Mouse (Mus musculus): ENCODE measurements at regions not wholly inside any gene's neighbourhood (a gene's known extent, or its start where the extent isn't known, plus 50 kb on each side); places are given as distances from the start of the nearest gene placed in this dataset.

DNA sequence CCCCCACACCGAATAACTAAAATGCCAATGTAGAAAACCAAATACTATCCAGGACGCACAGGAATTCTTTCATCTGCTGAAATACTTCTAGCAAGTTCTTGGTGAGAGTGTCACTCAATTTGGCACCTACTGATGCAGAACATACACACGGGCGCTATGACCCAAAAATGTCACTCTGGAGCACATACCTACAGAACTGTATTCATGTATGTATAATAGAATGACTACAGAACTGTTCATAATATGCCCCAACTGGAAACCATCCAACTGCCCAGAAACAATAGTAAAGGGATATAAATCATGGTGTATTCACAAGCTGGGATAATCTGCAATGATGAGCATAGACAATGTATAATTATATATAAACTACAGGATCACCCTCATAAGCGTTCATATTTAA lies 378.9 kb downstream of the Kif16b start:
- ATAC-seq (replicated peaks; ENCODE audit: low FRiP score), result no peak
- Histone ChIP-seq H3K4me1 (replicated peaks; ENCODE audit: control insufficient read depth, insufficient read depth, low read length) (no peaks in the 10 kb centered on the region), H3K27ac (ENCODE audit: low read depth, low read length) (no peak overlapping the region), H3K4me3 (ENCODE audit: low read depth, low read length) (no peak overlapping the region), H3K9me3 (ENCODE audit: control insufficient read depth, low read length) (no peaks in the 10 kb centered on the region), H3K36me3 (ENCODE audit: control insufficient read depth, insufficient read depth, low read length) (no peaks in the 10 kb centered on the region), H3K4me2 (ENCODE audit: low read depth, low read length, severe bottlenecking) (no peak overlapping the region), H3K9ac (ENCODE audit: low read length) (no peak overlapping the region), H3K27me3 (ENCODE audit: control insufficient read depth, insufficient read depth, low read length) (no peaks in the 10 kb centered on the region)
- WGBS, result 92% methylated on average over 5 of the region's 5 CpGs
- no peak for DNase-seq (ENCODE audit: low spot score)

DNA sequence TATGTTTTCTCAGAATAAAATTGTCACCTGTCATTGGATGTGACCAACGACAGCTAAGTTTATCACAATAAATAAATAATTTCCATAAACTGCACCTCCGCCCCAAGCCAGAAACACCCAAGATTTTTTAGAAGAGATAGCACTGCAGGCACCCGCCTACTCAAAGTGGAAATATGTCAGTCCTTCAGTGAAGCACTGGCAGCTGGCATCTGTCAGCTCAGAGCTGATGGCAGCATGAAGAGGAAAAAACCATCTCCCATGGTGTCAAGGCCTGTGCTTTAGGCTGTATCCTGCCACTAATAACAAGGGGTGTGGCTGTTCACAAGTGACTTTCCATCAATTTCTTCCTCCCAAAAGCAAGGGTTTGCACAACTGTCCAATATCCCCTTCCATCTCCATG lies 383.6 kb downstream of the Kif16b start:
- no peak overlapping the region for H3K4me3 ChIP-seq (ENCODE audit: low read depth, low read length)
- no peaks in the 10 kb centered on the region for H3K36me3 ChIP-seq (ENCODE audit: control insufficient read depth, insufficient read depth, low read length)
- no peak overlapping the region for H3K9ac ChIP-seq (ENCODE audit: low read length)
- no peaks in the 10 kb centered on the region for H3K9me3 ChIP-seq (ENCODE audit: control insufficient read depth, low read length)
- 92% methylated on average over 3 of the region's 3 CpGs for WGBS
- H3K27me3 ChIP-seq (ENCODE audit: control insufficient read depth, insufficient read depth, low read length), result no peaks in the 10 kb centered on the region
- DNase-seq (ENCODE audit: low spot score) (no peak), ATAC-seq (replicated peaks; ENCODE audit: low FRiP score) (no peak)
- no peak overlapping the region for H3K27ac ChIP-seq (ENCODE audit: low read depth, low read length)
- H3K4me2 ChIP-seq (ENCODE audit: low read depth, low read length, severe bottlenecking), result no peak overlapping the region
- no peaks in the 10 kb centered on the region for H3K4me1 ChIP-seq (replicated peaks; ENCODE audit: control insufficient read depth, insufficient read depth, low read length)

DNA sequence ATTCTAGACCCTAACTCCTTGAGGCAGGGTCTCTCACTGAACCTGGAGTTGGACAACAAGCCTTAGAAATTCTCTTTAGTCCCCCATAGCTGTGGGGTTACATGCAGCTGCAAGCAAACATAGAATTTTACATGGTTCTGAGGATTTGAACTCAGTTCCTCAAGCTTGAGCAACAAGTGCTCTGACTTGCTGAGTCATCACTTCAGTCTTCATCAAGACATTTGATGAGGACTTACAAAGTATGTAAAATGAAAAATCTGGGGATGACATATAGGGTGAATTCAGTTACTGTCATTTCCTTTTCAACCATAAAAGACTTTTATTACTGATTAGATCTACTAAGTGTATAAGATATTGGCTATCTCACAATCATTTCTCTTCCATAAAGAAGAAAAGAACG lies 396.1 kb downstream of the Kif16b start:
- ATAC-seq (replicated peaks; ENCODE audit: low FRiP score) (no peak), DNase-seq (ENCODE audit: low spot score) (no peak)
- H3K9ac ChIP-seq (ENCODE audit: low read length), result no peak overlapping the region
- H3K36me3 ChIP-seq (ENCODE audit: control insufficient read depth, insufficient read depth, low read length), result no peaks in the 10 kb centered on the region
- H3K27me3 ChIP-seq (ENCODE audit: control insufficient read depth, insufficient read depth, low read length), result no peaks in the 10 kb centered on the region
- no peaks in the 10 kb centered on the region for H3K9me3 ChIP-seq (ENCODE audit: control insufficient read depth, low read length)
- H3K4me2 ChIP-seq (ENCODE audit: low read depth, low read length, severe bottlenecking), result no peak overlapping the region
- 92% methylated on average over 1 of the region's 1 CpGs for WGBS
- no peaks in the 10 kb centered on the region for H3K4me1 ChIP-seq (replicated peaks; ENCODE audit: control insufficient read depth, insufficient read depth, low read length)
- no peak overlapping the region for H3K4me3 ChIP-seq (ENCODE audit: low read depth, low read length)
- no peak overlapping the region for H3K27ac ChIP-seq (ENCODE audit: low read depth, low read length)
